Mouse (Mus musculus) heart, postnatal 0 days (tissue): ENCODE data around the gene Acod1.

Source experiments
- CTCF ChIP-seq: IDR thresholded peaks from 2 replicates; pipeline ENCODE4 v1.5.1; 2016; ENCODE audit warnings: antibody characterized with exemption, control low read depth, low read depth
- EP300 ChIP-seq: IDR thresholded peaks from 2 replicates; pipeline ENCODE4 v1.6.1; 2016; ENCODE audit warnings: antibody characterized with exemption, low read depth

DNA sequence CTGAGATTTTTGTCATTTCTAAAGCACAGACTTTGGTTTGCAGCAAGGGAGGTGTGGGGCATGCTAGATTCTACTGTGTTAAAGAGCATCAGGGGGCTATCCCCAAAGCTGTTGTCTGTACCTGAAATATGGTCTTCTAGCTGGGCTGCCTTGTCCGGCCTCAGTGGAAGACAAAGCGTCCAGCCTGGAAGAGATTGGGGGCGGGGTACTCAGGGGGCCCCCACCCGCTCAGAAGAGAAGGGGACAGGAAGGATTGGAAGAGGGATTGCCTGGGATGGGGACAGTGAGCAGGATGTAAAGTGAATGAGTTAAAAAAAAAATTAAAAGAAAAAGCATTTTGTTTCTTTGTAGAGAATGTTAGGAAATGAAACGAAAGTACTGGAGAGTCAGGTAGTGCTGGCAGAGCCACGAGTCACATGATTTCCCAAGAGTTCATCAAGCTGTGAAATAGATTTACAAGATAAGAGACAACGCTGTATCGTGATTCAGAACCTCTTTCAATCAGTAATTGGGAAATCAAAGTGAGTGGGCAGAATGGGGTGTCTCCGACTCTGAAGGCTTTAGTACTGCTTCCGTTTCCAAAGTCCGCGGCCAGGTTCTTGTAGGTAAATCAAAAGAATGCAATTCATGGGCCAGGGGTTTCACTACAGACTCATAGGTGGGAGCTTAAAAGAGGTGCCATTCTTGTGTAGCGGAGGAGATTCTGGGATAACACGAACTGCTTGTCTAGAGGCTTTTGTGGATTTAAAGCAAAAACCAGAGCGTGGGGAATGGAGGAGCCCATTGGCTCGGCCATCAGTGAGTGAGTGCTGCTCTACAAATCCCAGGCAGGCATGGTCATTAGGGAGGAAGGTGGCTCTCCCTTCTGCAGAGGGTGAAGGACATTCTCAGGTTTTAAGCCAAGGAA is 31.5 kb downstream of the Acod1 start:
- TF ChIP-seq CTCF (no peak), EP300 (no peak)
